Mouse (Mus musculus): ENCODE measurements at regions not wholly inside any gene's neighbourhood (a gene's known extent, or its start where the extent isn't known, plus 50 kb on each side); places are given as distances from the start of the nearest gene placed in this dataset.

GRCm38 (mm10) chr16:44631357-44632053 is 72.8 kb upstream of the Boc start:
- ATAC-seq (ENCODE audit: insufficient number of reproducible peaks, low FRiP score, low TSS enrichment), result no peak

- no peak for ATAC-seq (ENCODE audit: insufficient number of reproducible peaks, low FRiP score, low TSS enrichment)
These were observed 72.2 kb upstream of the Boc start for GRCm38 (mm10) chr16:44630861-44631260.

GRCm38 (mm10) chr16:44630426-44630825 is 71.7 kb upstream of the Boc start:
- no peak for ATAC-seq (ENCODE audit: insufficient number of reproducible peaks, low FRiP score, low TSS enrichment)

GRCm38 (mm10) chr16:44629296-44630275 is 70.9 kb upstream of the Boc start:
- ATAC-seq (ENCODE audit: insufficient number of reproducible peaks, low FRiP score, low TSS enrichment), result no peak

- no peak for ATAC-seq (ENCODE audit: insufficient number of reproducible peaks, low FRiP score, low TSS enrichment)
These were observed 67.2 kb upstream of the Boc start for GRCm38 (mm10) chr16:44625871-44626293.

GRCm38 (mm10) chr16:44625108-44625616 is 66.5 kb upstream of the Boc start:
- no peak for ATAC-seq (ENCODE audit: insufficient number of reproducible peaks, low FRiP score, low TSS enrichment)

GRCm38 (mm10) chr16:44621573-44621972 is 62.9 kb upstream of the Boc start:
- ATAC-seq (ENCODE audit: insufficient number of reproducible peaks, low FRiP score, low TSS enrichment), result no peak

GRCm38 (mm10) chr16:44620536-44620935 is 61.8 kb upstream of the Boc start:
- no peak for ATAC-seq (ENCODE audit: insufficient number of reproducible peaks, low FRiP score, low TSS enrichment)

- ATAC-seq (ENCODE audit: insufficient number of reproducible peaks, low FRiP score, low TSS enrichment), result no peak
These were observed 60.9 kb upstream of the Boc start for GRCm38 (mm10) chr16:44619476-44620103.

GRCm38 (mm10) chr16:44617041-44617440 is 58.3 kb upstream of the Boc start:
- peak; percentile 13; the same call in 1 of the 2 replicates for ATAC-seq (ENCODE audit: insufficient number of reproducible peaks, low FRiP score, low TSS enrichment)

GRCm38 (mm10) chr16:44616376-44616775 is 57.7 kb upstream of the Boc start:
- ATAC-seq (ENCODE audit: insufficient number of reproducible peaks, low FRiP score, low TSS enrichment), result no peak

- ATAC-seq (ENCODE audit: insufficient number of reproducible peaks, low FRiP score, low TSS enrichment), result no peak
These were observed 57.1 kb upstream of the Boc start for GRCm38 (mm10) chr16:44615878-44616206.

- ATAC-seq (ENCODE audit: insufficient number of reproducible peaks, low FRiP score, low TSS enrichment), result no peak
These were observed 56.6 kb upstream of the Boc start for GRCm38 (mm10) chr16:44615172-44615877.

GRCm38 (mm10) chr16:44614235-44614634 is 55.5 kb upstream of the Boc start:
- ATAC-seq (ENCODE audit: insufficient number of reproducible peaks, low FRiP score, low TSS enrichment), result no peak

- ATAC-seq (ENCODE audit: insufficient number of reproducible peaks, low FRiP score, low TSS enrichment), result peak; percentile 91
These were observed 54.0 kb upstream of the Boc start for GRCm38 (mm10) chr16:44612676-44613075.

GRCm38 (mm10) chr16:44611525-44611924 is 52.8 kb upstream of the Boc start:
- no peak for ATAC-seq (ENCODE audit: insufficient number of reproducible peaks, low FRiP score, low TSS enrichment)

GRCm38 (mm10) chr16:44608586-44608985 is 49.9 kb upstream of the Boc start:
- no peak for ATAC-seq (ENCODE audit: insufficient number of reproducible peaks, low FRiP score, low TSS enrichment)
